Mouse (Mus musculus) frontal cortex, adult (tissue): Measurements from ENCODE around the gene Chmp6.

ENCODE experiments used
- ATAC-seq: cut with Nextera tagmentation; 2 replicates; pipeline ENCODE4 v1.9.2; 2017; ENCODE audit warnings: mild to moderate bottlenecking, moderate library complexity, mixed read lengths; ENCODE audit not compliant: low TSS enrichment

The Chmp6 gene

GRCm38 (mm10) chr11:119937772-119938502 lies 24.7 kb downstream of the Chmp6 start:
- ATAC-seq, result no peak

- no peak for ATAC-seq
Observed at GRCm38 (mm10) chr11:119939073-119939710, 26.0 kb downstream of the Chmp6 start.

DNA sequence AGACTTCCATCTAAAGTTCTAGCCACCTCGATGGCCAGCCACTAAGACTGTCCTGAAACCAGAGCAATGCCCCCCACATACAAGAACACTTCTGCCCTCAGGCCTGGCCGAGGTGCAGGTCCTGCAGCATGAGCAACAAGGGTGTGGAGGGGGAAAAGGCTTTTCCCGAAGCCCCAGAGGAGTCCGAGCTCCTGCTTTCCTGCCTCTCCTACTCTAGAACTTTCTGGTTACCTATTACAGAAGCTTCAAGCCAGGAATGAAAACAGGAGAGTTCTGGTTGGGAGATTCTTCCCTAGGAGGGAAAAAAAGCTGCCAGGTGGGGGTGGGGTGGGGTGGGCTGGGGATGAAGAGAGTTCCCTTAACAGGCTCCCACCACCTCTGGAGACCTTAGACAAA lies 26.5 kb downstream of the Chmp6 start:
- ATAC-seq, result no peak

GRCm38 (mm10) chr11:119940142-119940541 lies 26.9 kb downstream of the Chmp6 start:
- 0 out of 2 replicates have a peak, but pooled peaks have one; percentile 1 for ATAC-seq

DNA sequence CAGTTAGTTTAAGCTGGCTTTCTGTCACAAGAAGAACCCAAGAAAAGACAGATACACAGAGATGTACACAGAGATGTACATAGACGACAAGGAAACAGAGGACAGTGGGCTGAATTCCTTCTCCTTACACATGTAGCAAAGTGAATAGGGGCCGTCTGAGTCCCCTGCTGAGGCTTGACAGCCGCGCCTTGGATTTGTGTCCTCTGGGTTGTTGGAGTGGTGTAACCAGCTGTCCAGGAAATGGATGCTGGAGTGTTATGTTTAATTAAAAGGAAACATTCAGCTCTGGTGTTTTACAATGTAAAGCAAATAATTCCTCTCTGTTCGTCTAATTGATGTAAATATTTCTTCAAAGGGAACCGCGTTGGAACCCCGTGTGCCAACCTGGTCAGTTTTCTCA lies 28.6 kb downstream of the Chmp6 start:
- no peak for ATAC-seq

- 0 out of 2 replicates have a peak, but pooled peaks have one; percentile 1 for ATAC-seq
Observed at GRCm38 (mm10) chr11:119942201-119942726, 29.0 kb downstream of the Chmp6 start.

- peak; percentile 66 for ATAC-seq
Observed at GRCm38 (mm10) chr11:119942727-119943427, 29.6 kb downstream of the Chmp6 start, which contains the start of gene Baiap2. TSS of gene Baiap2 (plus strand) at chr11:119942763.

- ATAC-seq, result no peak; the same call in 1 of the 2 replicates
Observed at GRCm38 (mm10) chr11:119943428-119943988, 30.3 kb downstream of the Chmp6 start.

GRCm38 (mm10) chr11:119945343-119945742 lies 32.1 kb downstream of the Chmp6 start:
- ATAC-seq, result no peak

GRCm38 (mm10) chr11:119947426-119947825 lies 34.2 kb downstream of the Chmp6 start:
- ATAC-seq, result no peak

- no peak for ATAC-seq
Observed at GRCm38 (mm10) chr11:119947897-119948296, 34.7 kb downstream of the Chmp6 start.

- no peak for ATAC-seq
Observed at GRCm38 (mm10) chr11:119948305-119948704, 35.1 kb downstream of the Chmp6 start.

DNA sequence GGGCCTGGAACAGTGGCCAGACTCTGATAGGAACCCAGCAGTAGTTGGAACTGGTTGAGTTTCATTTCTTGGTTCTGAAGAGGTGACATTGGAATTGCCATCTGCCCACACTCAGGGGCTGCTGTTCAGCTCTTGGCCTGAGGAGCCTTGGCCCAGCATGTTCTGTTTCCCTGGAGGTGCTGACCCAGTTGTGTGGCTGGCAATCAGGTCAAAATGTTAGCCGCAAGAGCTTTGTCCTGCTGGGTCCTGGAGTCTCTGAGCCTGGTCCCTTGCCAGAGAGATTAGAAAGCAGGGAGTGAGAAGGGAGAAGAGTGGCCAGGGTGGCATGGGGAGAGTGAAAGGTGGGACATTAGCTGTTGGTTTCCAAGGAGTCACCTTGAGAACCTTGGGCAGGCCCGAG lies 35.6 kb downstream of the Chmp6 start:
- no peak for ATAC-seq

DNA sequence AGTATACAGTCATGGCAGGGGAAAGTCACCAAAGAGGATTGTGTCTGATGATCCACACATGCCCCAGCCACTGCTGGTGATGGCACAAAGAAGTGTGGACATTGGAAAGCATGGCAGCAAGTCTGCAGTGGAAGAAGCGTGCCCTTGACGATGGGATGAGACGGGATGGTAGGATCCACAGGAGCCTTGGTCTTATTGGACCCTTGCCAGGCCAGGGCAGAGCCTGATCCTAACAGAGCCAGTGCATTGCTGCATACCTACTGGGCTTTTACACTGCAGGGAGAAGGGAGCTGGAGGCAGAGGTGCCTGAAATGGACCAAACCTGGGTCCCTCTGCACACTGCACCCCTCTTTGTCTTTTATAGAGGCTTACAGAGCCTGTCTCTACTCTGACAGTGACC lies 37.3 kb downstream of the Chmp6 start:
- no peak for ATAC-seq

GRCm38 (mm10) chr11:119951326-119951725 lies 38.1 kb downstream of the Chmp6 start:
- ATAC-seq, result no peak

DNA sequence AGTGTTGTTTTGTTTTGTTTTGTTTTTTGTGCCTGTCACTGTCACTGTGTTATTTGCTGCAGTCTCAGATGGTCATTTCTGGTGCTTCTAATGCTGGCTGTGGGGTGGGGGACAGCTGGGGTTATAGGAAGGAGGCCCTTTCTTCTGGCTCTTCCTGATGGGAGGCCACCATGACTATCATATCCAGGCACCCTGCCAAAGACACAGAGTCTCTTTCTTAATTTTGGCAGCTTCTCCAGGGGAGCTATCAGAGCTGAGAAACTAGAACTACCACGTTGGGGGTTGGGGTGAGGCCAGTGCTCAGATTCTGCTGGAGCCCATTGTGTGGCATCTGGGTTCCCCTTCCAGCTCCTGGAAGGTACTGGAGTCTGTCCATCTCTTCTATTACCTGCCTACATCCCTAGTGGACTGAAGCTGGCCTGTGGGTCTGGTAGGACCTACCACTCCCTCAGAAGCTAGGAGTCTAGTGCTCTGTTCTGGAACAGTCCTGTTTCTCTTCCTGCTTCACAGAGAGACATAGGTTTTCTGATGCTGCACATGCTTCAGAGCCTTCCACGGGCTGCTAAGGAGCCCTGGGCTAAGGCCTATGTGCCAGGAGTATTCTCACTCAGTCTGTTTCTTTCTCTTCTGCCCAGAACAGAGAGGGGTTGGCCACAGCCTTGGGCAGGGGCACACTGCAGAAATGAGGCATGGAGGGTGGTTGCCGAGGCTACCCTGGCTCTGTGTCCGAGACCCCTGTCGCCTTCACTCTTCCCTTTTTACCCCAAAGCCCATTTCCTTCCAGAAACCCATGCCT lies 39.4 kb downstream of the Chmp6 start:
- no peak for ATAC-seq

DNA sequence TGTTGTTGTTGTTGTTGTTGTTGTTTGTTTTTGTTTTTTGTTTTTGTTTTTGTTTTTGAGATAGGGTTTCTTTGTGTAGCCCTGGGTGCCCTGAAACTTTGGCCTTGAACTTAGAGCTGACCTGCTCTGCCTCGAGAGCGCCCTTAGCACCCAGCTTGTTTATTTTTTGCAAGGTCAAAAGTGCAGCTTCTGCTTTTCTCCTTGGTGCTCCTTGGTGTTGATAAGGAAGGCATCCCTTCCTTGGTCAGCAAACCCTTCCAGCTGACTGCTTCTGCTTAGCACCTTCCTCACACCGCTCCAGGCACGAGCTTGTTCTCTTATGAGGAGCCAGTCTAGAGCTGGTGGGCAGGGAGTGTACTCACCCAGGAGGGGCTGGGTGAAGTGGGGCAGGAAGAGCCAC lies 41.0 kb downstream of the Chmp6 start:
- no peak for ATAC-seq

- ATAC-seq, result no peak
Observed at GRCm38 (mm10) chr11:119954749-119955337, 41.6 kb downstream of the Chmp6 start.

DNA sequence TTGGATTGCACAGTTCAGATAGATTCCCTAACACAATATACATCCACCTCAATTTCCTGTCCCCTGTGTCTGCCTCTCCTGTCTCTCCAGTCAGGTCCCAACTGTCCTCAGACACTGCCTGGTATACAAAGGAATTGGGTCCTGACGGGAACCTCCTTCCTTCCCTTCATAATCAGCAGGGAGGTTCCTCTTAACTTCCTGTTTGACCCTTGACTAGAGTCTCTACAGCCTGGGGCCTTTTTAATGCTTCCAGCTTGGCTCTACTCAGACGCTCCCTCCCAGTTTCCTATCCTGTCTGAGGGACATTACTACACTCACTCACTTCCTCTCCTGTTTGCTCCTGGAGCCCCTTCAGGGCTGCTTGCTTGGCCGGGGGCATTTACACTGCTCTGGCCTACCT lies 42.2 kb downstream of the Chmp6 start:
- ATAC-seq, result no peak

- no peak for ATAC-seq
Observed at GRCm38 (mm10) chr11:119956590-119956989, 43.3 kb downstream of the Chmp6 start.

GRCm38 (mm10) chr11:119958856-119959255 lies 45.6 kb downstream of the Chmp6 start:
- no peak for ATAC-seq
